Mouse (Mus musculus) bone marrow macrophage, adult 2 months (primary cell): Measurements from ENCODE around the gene Ppard. TPM values are rescaled to one million over a fixed set of nuclear protein-coding genes. Genes with fewer than 3 reads are reported as not detected.
"Not testable (repeated sequence)": the region's sequence is repeated elsewhere in the genome, so short reads cannot be mapped to it uniquely, and the experiment has no call there.

Source experiments
- H3K27ac ChIP-seq: 2 replicates; pipeline ENCODE4 v1.5.1; 2012; ENCODE audit warnings: low read depth, low read length; ENCODE audit not compliant: insufficient read depth
- H3K4me1 ChIP-seq: 2 replicates; pipeline ENCODE4 v1.6.1; 2012; ENCODE audit warnings: low read length; ENCODE audit not compliant: control insufficient read depth, insufficient read depth
- H3K4me3 ChIP-seq: 2 replicates; pipeline ENCODE4 v1.5.1; 2012; ENCODE audit warnings: mild to moderate bottlenecking, low read length, moderate library complexity; ENCODE audit not compliant: insufficient read depth
- CTCF ChIP-seq: IDR thresholded peaks from 2 replicates; pipeline ENCODE4 v1.5.1; 2012; ENCODE audit warnings: low read depth, mild to moderate bottlenecking, low read length, moderate library complexity
- POLR2A ChIP-seq: IDR thresholded peaks from 2 replicates; pipeline ENCODE4 v1.6.1; 2012; ENCODE audit warnings: mild to moderate bottlenecking, low read depth, low read length, borderline replicate concordance
- polyA plus RNA-seq: library from polyadenylated mRNA; stranded (reverse); fragments of >200 nt; gene quantifications from 2 replicates; pipeline ENCODE4 v1.2.4, GENCODE M21; 2012; ENCODE audit not compliant: missing spikeins, insufficient read depth, insufficient read length

Gene Ppard
- polyA plus RNA-seq, 1 experiment = 29.5 TPM

DNA sequence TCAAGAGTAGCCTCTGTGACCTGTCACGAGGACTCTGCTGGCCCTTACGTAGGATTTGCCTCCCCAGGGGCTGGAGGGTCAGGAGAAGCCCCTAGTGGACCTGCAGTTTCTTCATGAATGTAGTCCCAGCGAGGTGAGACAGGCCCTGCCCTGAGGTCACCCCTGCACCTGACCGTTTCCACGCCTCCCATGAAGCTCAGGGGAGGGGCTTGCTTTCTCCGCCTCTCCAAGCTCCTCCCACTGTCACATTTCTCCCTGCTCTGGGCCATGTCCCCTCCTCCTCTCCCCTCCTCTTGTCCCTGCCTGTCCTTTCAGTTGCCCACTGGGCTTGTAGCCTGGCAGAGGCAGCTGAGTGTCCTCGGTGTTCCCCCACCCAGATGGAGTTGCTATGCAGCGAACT lies 84.6 kb downstream of the Ppard start:
- TF ChIP-seq CTCF = no peak
- no peak for TF ChIP-seq POLR2A
- Histone ChIP-seq H3K4me1 (peaks cover 2% of the 10 kb centered on the region), H3K27ac (no peak overlapping the region), H3K4me3 (no peak overlapping the region)

- Histone ChIP-seq H3K4me1 (peaks cover 2% of the 10 kb centered on the region), H3K27ac (no peak overlapping the region)
- TF ChIP-seq POLR2A (no peak), CTCF (no peak)
Observed at GRCm38 (mm10) chr17:28317725-28318124, 85.2 kb downstream of the Ppard start.

GRCm38 (mm10) chr17:28321700-28322099 lies 89.2 kb downstream of the Ppard start:
- H3K4me3 ChIP-seq = no peak overlapping the region
- no peak for TF ChIP-seq POLR2A
- TF ChIP-seq CTCF = no peak
- H3K4me1 ChIP-seq = peaks cover 3% of the 10 kb centered on the region
- H3K27ac ChIP-seq = no peak overlapping the region

More at GRCm38 (mm10) chr17:28317725-28318124, 85.2 kb downstream of the Ppard start:
- H3K4me3 ChIP-seq = no peak overlapping the region

DNA sequence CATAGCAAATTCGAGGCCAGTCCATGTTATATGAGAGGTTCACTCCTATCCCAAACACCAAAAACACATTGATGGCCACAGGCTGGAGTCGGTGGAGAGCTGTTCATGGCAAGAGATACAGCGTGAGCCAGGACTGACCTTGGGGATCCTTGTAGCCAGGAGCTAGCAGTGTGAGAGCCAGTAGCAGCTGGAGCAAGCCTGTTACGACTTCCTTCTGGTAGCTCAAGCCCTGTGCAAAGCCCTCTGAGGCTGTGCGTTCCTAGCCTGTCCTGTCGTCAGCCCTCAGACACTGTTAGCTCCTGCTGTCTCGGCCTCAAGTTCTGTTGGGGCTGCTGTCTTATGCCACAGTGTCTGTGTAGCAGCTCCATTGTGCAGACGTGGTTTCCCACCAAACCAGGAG lies 91.3 kb downstream of the Ppard start:
- H3K27ac ChIP-seq = no peak overlapping the region
- no peak overlapping the region for H3K4me3 ChIP-seq
- no peak for TF ChIP-seq CTCF
- no peak for TF ChIP-seq POLR2A
- H3K4me1 ChIP-seq = peaks cover 15% of the 10 kb centered on the region

DNA sequence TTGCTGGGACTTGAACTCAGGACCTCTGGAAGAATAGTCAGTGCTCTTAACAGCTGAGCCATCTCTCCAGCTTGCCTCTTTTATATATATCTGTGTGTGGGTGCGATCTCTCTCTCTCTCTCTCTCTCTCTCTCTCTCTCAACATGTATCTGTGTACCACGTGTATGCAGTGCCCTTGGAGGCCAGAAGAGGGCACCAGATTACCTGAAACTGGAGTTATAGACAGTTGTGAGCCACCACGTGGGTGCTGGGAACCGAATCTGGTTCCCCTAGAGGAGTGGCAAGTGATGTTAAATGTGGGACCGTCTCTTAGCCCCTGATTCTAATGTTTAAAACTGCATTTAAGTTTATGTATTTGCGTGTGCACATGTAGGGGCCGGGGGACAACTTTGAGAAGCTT lies 91.9 kb downstream of the Ppard start:
- peaks cover 15% of the 10 kb centered on the region for H3K4me1 ChIP-seq
- H3K27ac ChIP-seq, H3K4me3 ChIP-seq: not testable (repeated sequence)

DNA sequence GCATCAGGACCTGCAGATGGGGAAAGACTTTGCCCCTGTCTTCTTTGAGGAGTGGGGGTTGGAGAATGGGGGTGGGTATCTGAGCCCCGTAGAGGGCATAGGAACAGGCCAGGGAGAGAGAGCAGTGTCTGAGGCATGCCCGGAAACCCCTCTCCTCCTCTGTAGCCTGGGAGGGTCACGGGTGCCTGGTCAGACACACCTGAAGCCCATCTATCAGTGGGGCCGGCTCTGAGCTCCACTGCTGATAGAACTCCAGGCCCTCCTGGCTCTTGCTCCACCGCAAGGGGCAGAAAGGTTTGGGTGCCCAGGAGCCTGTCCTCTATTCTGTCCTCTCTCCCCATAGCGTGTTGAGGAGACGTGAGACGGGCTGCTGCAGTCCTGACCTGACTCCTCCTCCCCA lies 93.3 kb downstream of the Ppard start:
- H3K4me1 ChIP-seq = peaks cover 15% of the 10 kb centered on the region
- H3K27ac ChIP-seq = no peak overlapping the region
- TF ChIP-seq POLR2A (no peak), CTCF (no peak)
- H3K4me3 ChIP-seq = no peak overlapping the region

DNA sequence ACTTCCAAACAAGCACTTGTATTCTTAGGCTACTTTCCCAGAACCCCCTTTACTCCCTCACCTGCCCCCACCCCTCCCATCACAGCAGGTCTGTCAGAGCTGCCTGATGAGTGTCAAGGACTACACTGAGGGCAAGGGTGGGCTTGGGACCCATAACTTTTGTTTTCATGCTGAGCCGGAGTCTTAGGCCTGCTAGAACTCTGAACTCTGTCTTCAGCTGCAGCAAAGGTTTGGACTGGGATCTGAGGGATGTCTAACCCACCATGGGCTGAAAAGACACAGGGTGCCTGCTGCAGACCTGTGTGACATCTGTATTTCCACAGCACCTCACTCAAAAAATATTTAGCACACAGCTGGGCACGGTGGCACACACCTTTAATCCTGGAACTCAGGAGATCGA lies 94.5 kb downstream of the Ppard start:
- TF ChIP-seq POLR2A (no peak), CTCF (no peak)
- H3K4me3 ChIP-seq = no peak overlapping the region
- H3K27ac ChIP-seq = peak overlapping the region; percentile 99
- peaks cover 15% of the 10 kb centered on the region for H3K4me1 ChIP-seq

DNA sequence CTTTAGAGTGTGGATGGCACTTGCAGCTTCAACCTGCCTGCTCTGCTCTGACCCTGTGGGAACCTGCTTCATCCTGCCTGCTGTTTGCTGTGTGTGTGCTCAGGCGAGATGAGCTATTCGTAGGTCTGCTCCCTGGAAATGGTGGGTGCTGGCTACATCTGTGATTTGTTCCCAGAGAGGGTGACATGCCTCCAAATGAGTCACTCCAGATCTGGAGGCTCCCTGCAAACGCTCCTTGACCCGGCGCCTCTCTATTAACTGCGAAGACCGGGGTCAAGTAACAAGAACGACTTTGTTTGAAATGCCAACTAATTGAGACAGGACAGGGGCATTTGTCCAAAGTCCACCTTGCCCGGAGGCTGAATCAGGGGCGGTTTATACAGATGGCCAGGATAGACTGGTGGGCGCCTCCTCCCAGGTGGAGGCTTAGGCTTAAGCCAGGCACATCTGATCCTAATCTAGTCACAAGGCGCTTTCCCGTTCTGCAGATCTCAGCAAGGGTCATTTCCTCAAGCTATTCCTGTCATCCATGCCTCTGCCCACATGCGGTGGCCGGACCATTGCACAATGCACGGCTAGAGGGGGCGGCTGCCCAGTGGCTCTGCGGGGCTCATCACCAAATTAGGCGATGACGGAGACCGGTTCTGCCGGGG lies 95.3 kb downstream of the Ppard start:
- Histone ChIP-seq H3K27ac (peak overlapping the region; percentile 99), H3K4me1 (peaks cover 15% of the 10 kb centered on the region)
- TF ChIP-seq POLR2A (no peak), CTCF (no peak)

DNA sequence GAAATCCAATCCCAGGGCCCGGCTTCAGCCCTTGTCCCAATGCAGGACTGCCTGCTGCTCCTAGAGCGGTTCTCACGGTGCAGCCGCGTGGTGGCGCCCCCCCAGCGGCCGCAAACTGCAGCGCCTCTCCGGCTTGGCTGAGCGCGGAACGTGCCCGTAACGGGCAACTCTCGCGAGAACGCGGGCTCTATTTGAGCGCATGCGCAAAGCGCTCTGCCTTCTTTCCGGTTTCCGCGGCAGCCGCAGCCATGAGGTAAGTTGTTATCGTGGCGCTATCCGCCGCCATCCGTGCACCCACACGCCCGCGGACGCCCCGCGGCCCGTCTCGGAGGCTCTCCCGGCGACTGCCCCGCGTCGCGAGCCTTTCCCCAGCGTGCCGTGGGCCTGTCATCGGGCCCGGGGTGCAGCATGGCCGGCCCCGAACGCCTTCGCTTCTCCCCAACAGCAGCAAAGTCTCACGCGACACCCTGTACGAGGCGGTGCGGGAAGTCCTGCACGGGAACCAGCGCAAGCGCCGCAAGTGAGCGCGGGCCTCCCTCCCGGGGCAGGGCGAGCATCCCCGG lies 95.9 kb downstream of the Ppard start, which contains the start of gene Rpl10a:
Rpl10a (plus strand) TSS at position 106 of the 563 bp plus-strand sequence.
- Histone ChIP-seq H3K4me3 (peak within 1 kb of the TSS; percentile 94), H3K4me1 (peaks cover 15% of the 10 kb centered on the region)
- peak; percentile 47 for TF ChIP-seq CTCF
- 0 out of 2 replicates have a peak, but pooled peaks have one; percentile 33 for TF ChIP-seq POLR2A

More for the DNA sequence above, 95.3 kb downstream of the Ppard start:
- peak overlapping the region; percentile 94 for H3K4me3 ChIP-seq

DNA sequence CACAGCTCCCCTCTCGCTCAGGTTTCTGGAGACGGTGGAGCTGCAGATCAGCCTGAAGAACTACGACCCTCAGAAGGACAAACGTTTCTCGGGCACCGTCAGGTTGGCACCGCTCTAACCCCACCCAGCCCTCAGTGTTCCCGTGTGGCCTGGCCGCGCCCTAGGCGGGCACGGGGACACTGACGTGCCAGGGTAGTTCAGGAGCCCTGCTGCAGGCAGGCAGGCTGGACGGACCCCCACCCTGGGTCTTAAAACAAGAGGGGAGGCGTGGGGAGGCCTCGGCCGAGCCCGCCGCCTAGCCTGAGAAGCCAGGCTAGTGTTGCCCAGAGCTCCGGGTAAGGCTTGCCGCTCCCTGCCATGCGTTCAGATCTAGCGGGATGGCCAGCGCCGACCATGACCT lies 96.4 kb downstream of the Ppard start:
- H3K4me3 ChIP-seq = peak overlapping the region; percentile 94
- TF ChIP-seq CTCF = no peak
- no peak for TF ChIP-seq POLR2A
- peaks cover 15% of the 10 kb centered on the region for H3K4me1 ChIP-seq
- H3K27ac ChIP-seq = peak overlapping the region; percentile 99

More for the DNA sequence above, 95.9 kb downstream of the Ppard start, which contains the start of gene Rpl10a:
- peak within 1 kb of the TSS; percentile 99 for H3K27ac ChIP-seq
